Mouse (Mus musculus): ENCODE data around the gene Ppp1r11. TPM values are rescaled to one million over a fixed set of nuclear protein-coding genes. Genes with fewer than 3 reads are reported as not detected.
"Not testable (repeated sequence)": the region's sequence is repeated elsewhere in the genome, so short reads cannot be mapped to it uniquely, and the experiment has no call there.

Ppp1r11 gene
- 102 and 116 TPM in 2 replicates for polyA plus RNA-seq (2015; fragmentation: Nextera tagmentation; extraction: Ambion mirVana)

DNA sequence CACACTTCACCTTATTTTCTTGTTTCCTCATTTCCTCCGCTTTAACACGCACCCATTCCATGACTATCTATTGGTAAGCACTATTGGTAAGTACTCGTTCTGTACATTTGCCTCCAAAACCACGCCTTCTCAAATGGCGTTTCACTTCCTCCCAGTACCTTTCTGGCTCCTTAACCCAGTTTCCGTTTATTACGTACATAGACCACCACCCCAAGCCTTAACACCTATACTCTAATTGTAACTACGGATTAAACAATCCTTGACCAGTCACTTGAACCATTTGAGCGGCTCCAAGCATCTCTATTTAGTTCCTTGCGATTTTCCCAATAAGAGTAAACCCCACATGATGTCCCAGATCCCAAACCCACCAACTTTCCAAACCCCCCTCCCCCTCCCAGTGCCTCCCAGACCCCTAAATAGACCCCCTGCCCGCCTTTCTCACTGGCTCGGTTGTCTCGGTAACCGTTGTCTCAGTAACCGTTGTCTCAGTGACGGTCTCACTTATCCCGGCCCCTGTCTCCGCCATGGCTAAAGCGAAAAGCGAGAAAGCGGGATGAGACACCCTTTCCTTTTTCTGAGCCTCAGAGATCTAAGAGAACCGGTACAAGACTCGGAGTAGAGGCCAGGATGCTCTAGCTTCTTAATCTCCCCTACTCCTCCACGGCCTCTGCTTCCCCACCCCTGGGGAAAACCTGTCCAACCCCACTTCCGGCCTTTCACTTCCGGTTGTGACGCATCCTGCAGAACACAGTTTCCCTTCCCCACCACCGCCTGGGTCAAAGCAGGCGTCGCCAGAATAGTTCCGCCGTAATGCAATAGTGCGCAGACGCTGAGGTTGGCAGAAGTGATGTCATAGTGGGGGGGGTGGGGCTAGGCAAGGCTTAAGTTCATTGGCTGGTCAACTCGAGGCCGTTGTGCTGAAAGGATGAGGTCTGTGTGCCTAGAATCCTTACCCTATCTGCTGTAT is at the start of gene Ppp1r11:
TSS of gene Ppp1r11 (minus strand) at position 761 of the 967 bp plus-strand sequence.
- peaks cover 9% of the 10 kb centered on the region; the same call in 1 of the 2 replicates for H3K4me1 ChIP-seq
- H3K4me2 ChIP-seq = peak within 1 kb of the TSS; percentile 69
- peak within 1 kb of the TSS; percentile 62 for H3K9ac ChIP-seq
- no peaks in the 10 kb centered on the region for H3K9me3 ChIP-seq
- H3K27ac ChIP-seq = peak within 1 kb of the TSS; percentile 69; the same call in 1 of the 2 replicates
- no peaks in the 10 kb centered on the region for H3K27me3 ChIP-seq (replicated peaks)
- WGBS = 2% methylated on average over 36 of the region's 36 CpGs
- H3K36me3 ChIP-seq = peaks cover 14% of the 10 kb centered on the region
- H3K4me3 ChIP-seq (replicated peaks) = peak within 1 kb of the TSS; percentile 74
- peak; percentile 97 for ATAC-seq (ENCODE audit: insufficient read depth, low FRiP score, low read depth)

DNA sequence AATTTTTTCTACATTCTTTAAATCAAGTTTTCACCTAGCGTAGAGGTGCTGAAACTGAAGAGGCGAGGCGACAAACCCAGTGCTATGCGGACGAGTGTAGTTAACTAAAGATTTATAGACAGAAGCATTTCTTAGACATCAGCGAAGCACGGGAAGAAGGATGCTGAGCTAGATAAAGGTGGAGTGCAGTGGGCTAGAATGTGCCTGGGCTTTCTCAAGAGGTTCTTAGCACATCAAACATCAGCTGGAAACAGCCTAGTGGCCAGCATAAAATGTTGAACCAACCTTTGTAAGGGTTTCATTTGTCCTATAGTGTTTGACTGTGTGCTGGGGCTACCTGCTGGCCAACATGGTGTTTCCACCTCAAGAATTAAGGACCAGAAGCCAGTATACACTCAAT is 49.3 kb upstream of the Ppp1r11 start, which contains the start of gene Zfp57:
TSS of gene Zfp57 (plus strand) at position 301 of the 400 bp plus-strand sequence.
- peak within 1 kb of the TSS; percentile 66 for H3K4me3 ChIP-seq (replicated peaks)
- H3K9me3 ChIP-seq = no peaks in the 10 kb centered on the region
- H3K36me3 ChIP-seq = no peaks in the 10 kb centered on the region
- no peak within 1 kb of the TSS for H3K9ac ChIP-seq
- H3K4me2 ChIP-seq = peak within 1 kb of the TSS; percentile 93
- 88% methylated on average over 7 of the region's 7 CpGs for WGBS
- ATAC-seq (ENCODE audit: insufficient read depth, low FRiP score, low read depth) = no peak
- peaks cover 5% of the 10 kb centered on the region; the same call in 1 of the 2 replicates for H3K4me1 ChIP-seq
- H3K27me3 ChIP-seq (replicated peaks) = no peaks in the 10 kb centered on the region
- H3K27ac ChIP-seq = no peak within 1 kb of the TSS

DNA sequence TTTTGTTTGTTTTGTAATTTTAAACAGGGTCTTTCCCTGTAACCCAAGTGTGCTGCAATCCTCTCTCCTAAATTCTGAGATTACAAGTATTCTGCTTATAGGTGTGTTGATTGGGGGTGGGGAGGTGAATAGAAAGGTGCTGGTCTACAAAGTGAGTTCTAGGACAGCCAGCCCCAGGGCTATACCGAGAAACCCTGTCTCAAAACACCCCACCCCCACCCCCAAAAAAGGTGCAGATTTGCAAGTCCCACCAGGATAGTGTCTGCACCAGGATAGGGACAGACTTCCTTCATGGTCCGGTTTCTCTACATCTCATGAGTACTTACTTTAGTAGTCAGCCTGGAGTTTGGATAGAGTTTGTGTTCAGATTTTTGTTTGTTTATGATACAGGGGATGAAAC is 46.9 kb upstream of the Ppp1r11 start:
- ATAC-seq (ENCODE audit: insufficient read depth, low FRiP score, low read depth) = no peak
- Histone ChIP-seq H3K4me2 (no peak overlapping the region), H3K27ac (no peak overlapping the region), H3K4me3 (replicated peaks) (no peak overlapping the region), H3K4me1 (peaks cover 5% of the 10 kb centered on the region; the same call in 1 of the 2 replicates), H3K9me3 (no peaks in the 10 kb centered on the region), H3K27me3 (replicated peaks) (no peaks in the 10 kb centered on the region), H3K9ac (no peak overlapping the region), H3K36me3 (no peaks in the 10 kb centered on the region)
- WGBS = 58% methylated on average over 2 of the region's 2 CpGs

DNA sequence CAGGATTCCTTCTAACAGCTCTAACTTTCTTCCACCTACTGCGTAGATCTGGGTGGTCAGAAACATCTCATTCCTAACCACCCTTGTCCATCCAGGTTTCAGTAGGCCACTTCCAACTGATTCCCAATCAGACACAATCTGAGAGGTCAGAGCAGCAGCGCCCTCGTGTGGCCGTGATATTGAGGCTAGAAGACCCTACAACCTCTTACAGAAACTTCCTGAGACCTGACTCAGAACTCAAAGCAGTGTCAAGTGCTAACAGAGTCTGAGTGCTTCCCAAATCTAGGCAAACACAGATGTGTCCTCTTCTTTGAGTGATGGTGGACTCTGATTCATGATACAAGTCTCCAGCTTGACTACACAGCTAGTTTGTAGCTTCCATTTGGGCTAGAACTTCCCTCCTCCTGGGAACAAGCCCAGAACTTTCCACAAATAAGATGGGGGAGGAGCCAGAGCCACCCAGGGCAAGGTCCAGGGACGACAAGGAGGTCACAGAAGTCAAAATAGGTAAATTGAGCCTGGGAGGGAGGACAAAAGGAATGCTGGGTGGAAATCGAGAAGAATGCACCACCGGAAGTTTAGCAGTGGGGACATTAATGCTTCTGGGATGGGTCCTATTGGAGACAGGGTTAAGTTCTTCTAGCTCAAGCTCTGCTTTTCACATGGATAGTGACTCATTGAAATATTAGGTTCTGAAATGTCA is 45.6 kb upstream of the Ppp1r11 start:
- WGBS = 21% methylated on average over 7 of the region's 7 CpGs
- Histone ChIP-seq H3K4me2 (no peak overlapping the region), H3K4me3 (replicated peaks) (no peak overlapping the region), H3K4me1 (no peaks in the 10 kb centered on the region), H3K36me3 (no peaks in the 10 kb centered on the region), H3K27me3 (replicated peaks) (no peaks in the 10 kb centered on the region), H3K27ac (no peak overlapping the region), H3K9me3 (no peaks in the 10 kb centered on the region), H3K9ac (no peak overlapping the region)
- ATAC-seq (ENCODE audit: insufficient read depth, low FRiP score, low read depth) = no peak

DNA sequence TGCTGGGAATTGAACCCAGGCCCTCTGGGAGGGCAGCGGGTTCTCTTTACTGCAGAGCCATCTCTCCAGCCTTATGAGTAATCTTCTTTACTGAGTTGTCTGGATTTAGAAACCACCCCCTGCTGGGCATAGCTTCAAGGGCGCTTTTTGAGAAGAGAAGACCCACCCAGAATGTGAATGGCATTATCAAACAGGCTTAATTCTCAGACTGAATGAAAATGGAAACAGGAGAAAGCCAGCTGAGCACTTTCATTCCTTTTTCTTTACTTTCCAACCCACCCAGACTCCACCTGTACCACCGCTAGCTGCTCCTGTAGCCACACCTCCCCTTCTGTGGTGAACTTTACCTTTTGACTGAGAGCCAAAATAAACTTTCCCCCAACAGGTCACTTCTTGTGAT is 43.9 kb upstream of the Ppp1r11 start:
- H3K4me1 ChIP-seq = no peaks in the 10 kb centered on the region
- no peaks in the 10 kb centered on the region for H3K27me3 ChIP-seq (replicated peaks)
- ATAC-seq (ENCODE audit: insufficient read depth, low FRiP score, low read depth) = no peak
- H3K9me3 ChIP-seq = no peaks in the 10 kb centered on the region
- H3K9ac ChIP-seq = no peak overlapping the region
- H3K36me3 ChIP-seq = no peaks in the 10 kb centered on the region
- no peak overlapping the region for H3K4me3 ChIP-seq (replicated peaks)
- no peak overlapping the region for H3K27ac ChIP-seq
- no peak overlapping the region for H3K4me2 ChIP-seq
- WGBS = 48% methylated on average over 3 of the region's 3 CpGs

DNA sequence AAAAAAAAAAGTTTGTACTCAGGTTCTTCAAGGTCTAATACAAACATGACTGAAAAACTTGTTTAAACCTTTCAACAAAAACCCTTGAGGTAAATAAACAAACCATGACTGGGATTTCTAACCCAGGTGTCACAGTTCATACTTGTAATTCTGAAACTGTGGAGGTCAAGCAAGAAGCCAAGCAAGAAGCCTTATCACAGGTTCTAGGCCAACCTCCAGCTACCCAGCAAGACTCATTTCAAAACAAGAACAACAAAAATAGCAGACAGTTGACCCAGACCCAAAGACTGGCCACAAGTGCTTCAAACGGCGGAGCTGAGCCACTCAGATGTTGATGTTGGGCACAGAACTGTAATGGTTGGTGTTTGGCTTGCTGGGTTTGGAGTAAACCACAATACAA is 43.0 kb upstream of the Ppp1r11 start:
- no peaks in the 10 kb centered on the region for H3K4me1 ChIP-seq
- no peaks in the 10 kb centered on the region for H3K36me3 ChIP-seq
- WGBS = 93% methylated on average over 2 of the region's 2 CpGs
- no peak overlapping the region for H3K27ac ChIP-seq
- no peak for ATAC-seq (ENCODE audit: insufficient read depth, low FRiP score, low read depth)
- no peaks in the 10 kb centered on the region for H3K9me3 ChIP-seq
- peaks cover under 1% of the 10 kb centered on the region; the same call in 1 of the 2 replicates for H3K27me3 ChIP-seq (replicated peaks)
- H3K4me3 ChIP-seq (replicated peaks) = no peak overlapping the region
- no peak overlapping the region for H3K9ac ChIP-seq
- no peak overlapping the region for H3K4me2 ChIP-seq

DNA sequence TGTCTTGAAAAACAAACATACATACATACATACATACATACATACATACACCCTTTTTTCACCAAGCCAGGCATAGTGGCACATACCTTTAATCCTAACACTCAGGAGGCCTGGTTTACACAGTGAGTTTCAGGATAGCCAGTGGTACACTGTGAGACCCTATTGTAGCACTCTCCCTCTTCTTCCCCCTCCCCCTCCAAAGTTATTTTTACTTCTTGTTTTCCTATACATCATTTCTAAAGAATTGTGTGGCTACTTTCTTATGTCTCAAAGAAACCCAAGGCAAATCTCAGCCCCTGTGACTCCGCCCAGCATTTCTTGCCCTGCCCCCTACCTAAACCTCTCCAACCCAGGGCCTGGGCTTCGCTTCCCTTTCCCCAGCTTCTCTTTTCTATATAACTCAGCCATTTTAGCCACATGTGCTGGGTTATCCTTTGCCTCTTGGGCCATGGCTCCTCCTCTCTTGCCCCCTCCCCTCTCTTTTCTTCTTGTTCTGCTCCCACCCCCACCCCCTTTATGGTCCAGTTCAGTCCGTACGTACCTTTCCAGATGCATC is 42.3 kb upstream of the Ppp1r11 start:
- H3K27me3 ChIP-seq (replicated peaks) = peaks cover 5% of the 10 kb centered on the region; the same call in 1 of the 2 replicates
- ATAC-seq (ENCODE audit: insufficient read depth, low FRiP score, low read depth) = no peak
- H3K27ac ChIP-seq = no peak overlapping the region
- H3K4me1 ChIP-seq = no peaks in the 10 kb centered on the region
- no peaks in the 10 kb centered on the region for H3K36me3 ChIP-seq
- no peak overlapping the region for H3K4me3 ChIP-seq (replicated peaks)
- no peak overlapping the region for H3K9ac ChIP-seq
- H3K9me3 ChIP-seq = no peaks in the 10 kb centered on the region
- WGBS = 90% methylated on average over 4 of the region's 4 CpGs
- H3K4me2 ChIP-seq = no peak overlapping the region

DNA sequence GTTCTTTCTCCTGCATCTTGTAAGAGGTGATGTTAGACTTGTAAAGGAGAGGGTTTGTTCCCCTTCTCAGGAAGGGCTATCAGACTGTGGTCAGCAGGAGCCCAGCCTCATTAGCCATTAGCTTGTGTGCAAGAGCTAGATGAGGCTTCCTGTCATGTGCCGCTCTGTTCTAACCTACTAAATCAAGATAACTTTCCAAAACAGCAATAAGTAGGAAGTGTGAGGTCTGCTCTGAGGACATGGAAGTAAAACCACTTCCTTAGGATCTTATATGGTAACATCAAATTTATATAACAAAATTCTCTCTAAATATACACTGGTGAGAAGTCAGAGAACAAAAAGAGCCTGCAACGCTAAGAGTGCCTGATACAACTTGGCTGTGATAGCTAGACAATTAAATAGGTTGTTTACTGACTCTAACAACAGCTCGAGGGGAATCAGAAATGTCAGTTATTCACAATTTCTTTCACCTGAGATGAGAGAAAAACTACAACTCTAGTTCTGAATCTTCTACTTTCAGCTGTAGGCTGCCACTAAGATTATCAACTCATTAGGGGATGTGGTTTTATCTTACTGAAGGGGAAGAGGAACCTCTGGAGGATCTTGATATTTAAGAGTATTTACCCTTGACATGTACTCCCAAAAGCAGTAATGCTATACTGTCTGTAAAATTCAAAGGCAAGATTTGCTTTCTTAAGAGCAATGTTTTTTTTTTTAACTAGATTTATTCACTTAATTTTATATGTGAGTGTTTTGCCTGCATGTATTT is 41.0 kb upstream of the Ppp1r11 start:
- Histone ChIP-seq H3K4me1 (no peaks in the 10 kb centered on the region), H3K36me3 (no peaks in the 10 kb centered on the region), H3K9me3 (no peaks in the 10 kb centered on the region), H3K9ac (no peak overlapping the region), H3K27me3 (replicated peaks) (peaks cover 13% of the 10 kb centered on the region; the same call in 1 of the 2 replicates), H3K4me2 (no peak overlapping the region), H3K4me3 (replicated peaks) (no peak overlapping the region), H3K27ac (no peak overlapping the region)
- WGBS = 65% methylated on average over 3 of the region's 3 CpGs
- no peak for ATAC-seq (ENCODE audit: insufficient read depth, low FRiP score, low read depth)

DNA sequence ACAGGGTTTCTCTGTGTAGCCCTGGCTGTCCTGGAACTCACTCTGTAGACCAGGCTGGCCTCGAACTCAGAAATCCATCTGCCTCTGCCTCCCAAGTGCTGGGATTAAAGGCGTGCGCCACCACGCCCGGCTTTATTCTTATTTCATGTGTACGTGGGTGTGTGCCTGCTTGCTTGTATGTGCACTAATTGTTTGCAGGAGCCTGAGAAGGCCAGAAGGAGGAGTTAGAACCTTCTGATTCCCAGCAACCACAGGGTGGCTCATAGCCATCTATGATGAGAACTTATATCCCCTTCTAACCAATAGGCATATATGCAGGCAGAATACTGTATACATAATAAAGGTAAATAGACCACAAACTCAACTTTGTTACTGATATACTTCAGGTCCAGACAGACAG is 39.1 kb upstream of the Ppp1r11 start:
- H3K36me3 ChIP-seq; H3K9me3 ChIP-seq; H3K9ac ChIP-seq; H3K4me1 ChIP-seq; H3K27ac ChIP-seq; ATAC-seq (ENCODE audit: insufficient read depth, low FRiP score, low read depth); H3K4me3 ChIP-seq (replicated peaks); H3K4me2 ChIP-seq: not testable (repeated sequence)
- H3K27me3 ChIP-seq (replicated peaks) = peaks cover 18% of the 10 kb centered on the region; the same call in 1 of the 2 replicates
- WGBS = 87% methylated on average over 6 of the region's 6 CpGs

DNA sequence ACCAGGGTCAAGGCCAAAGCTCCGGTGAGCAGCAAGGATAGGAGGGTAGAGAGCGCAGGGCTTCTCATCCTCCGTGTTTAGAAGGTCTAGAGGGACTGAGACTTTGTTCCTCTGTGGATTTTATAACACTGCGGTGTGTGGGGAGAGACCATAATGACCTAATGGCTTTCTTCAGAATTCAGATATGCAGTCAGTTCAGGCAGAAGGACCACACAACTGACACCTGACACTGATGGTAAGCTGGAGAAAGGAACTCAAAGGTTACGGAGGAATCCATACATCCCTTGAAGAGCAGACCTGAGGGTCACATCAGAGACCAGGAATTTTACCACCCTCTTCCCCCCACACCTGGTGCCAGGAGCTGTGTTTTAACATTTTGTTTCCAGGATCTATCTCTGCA is 37.9 kb upstream of the Ppp1r11 start, which contains the start of gene H2-M5:
TSS of gene H2-M5 (minus strand) at position 101 of the 400 bp plus-strand sequence.
- Histone ChIP-seq H3K9me3 (no peaks in the 10 kb centered on the region), H3K4me3 (replicated peaks) (peak within 1 kb of the TSS; percentile 14; the same call in 1 of the 2 replicates), H3K9ac (no peak within 1 kb of the TSS), H3K27me3 (replicated peaks) (peaks cover 18% of the 10 kb centered on the region; the same call in 1 of the 2 replicates), H3K4me2 (peak within 1 kb of the TSS; percentile 39), H3K4me1 (no peaks in the 10 kb centered on the region), H3K36me3 (no peaks in the 10 kb centered on the region), H3K27ac (no peak within 1 kb of the TSS)
- WGBS = 28% methylated on average over 5 of the region's 5 CpGs
- ATAC-seq (ENCODE audit: insufficient read depth, low FRiP score, low read depth) = no peak; the same call in 1 of the 2 replicates

DNA sequence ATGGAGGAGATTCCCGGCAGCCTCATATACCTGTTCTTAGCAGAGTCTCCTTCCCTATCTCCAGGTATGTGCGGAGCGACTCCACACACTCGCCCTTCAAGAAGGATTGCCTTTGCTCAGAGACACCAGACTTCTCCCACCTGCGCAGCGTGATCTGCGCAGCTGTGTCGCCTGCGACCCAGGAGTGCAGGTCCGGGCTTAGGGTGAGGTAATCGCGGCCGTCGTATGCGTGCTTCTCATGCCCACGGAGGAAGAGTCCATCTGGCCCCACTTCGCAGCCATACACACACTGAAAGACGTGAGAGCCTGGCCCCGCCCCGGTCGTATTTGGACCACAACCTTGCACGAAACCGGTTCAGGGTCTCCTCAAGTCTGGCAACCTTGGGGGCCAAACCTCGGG is 36.9 kb upstream of the Ppp1r11 start:
- Histone ChIP-seq H3K36me3 (no peaks in the 10 kb centered on the region), H3K27ac (no peak overlapping the region), H3K4me3 (replicated peaks) (peak overlapping the region; percentile 14; the same call in 1 of the 2 replicates), H3K9me3 (no peaks in the 10 kb centered on the region), H3K4me1 (no peaks in the 10 kb centered on the region), H3K4me2 (peak overlapping the region; percentile 39), H3K27me3 (replicated peaks) (peaks cover 18% of the 10 kb centered on the region; the same call in 1 of the 2 replicates), H3K9ac (no peak overlapping the region)
- WGBS = 11% methylated on average over 24 of the region's 24 CpGs
- ATAC-seq (ENCODE audit: insufficient read depth, low FRiP score, low read depth) = no peak
